15 mouse cellular contexts compared by ENCODE assay signal in genomic region chr7:19609641-19610332, GRCm38 (mm10). TPM values are rescaled to one million over a fixed set of nuclear protein-coding genes. Genes with fewer than 3 reads are reported as not detected.
DNase-seq lines count a peak whose midpoint lies in the region; ATAC-seq and TF ChIP-seq lines count a peak whose summit lies in the region.
"Had no signal": no experiment of that assay in that cellular context is flagged by ENCODE, and none has a peak within 500 bp of the region (broad histone marks: within the 10 kb centered on the region; RNA-seq: fewer than 3 reads in every experiment).

No protein-coding gene starts in this region.

- DNase-seq in liver, embryonic 14.5 days (ENCODE audit: low read depth in 3 of 3, low spot score in 3 of 3): no peak
- DNase-seq in liver (no peak), ES-CJ7 (ENCODE audit: low read depth, low spot score) (peak; percentile 84), adipocyte (ENCODE audit: low spot score) (peak; percentile 35)
- peak; percentile 53 for DNase-seq in lung, postnatal 36 days
- DNase-seq in cerebellum, adult 8-10 months: no peak
- DNase-seq in ovary, postnatal 14 days (ENCODE audit: low spot score): no peak
- DNase-seq: cerebellum, adult 18-20 months; midbrain, embryonic 14.5 days; right cerebral cortex, postnatal 14 days had no signal

- no peak overlapping the region for H3K4me2 ChIP-seq in liver, embryonic 14.5 days (ENCODE audit: low read depth)
- H3K4me2 ChIP-seq: embryonic facial prominence, embryonic 15.5 days; forebrain, embryonic 12.5 days; heart, embryonic 12.5 days had no signal

- H3K36me3 ChIP-seq in liver, embryonic 14.5 days (replicated peaks; ENCODE audit: control insufficient read depth, insufficient read depth, low read depth): no peaks in the 10 kb centered on the region
- H3K36me3 ChIP-seq: forebrain, embryonic 12.5 days had no signal

- H3K4me3 ChIP-seq in liver, embryonic 14.5 days (ENCODE audit: insufficient read depth in 1 of 2, low read depth in 2 of 2, low read length in 2 of 2): no peak overlapping the region
- H3K4me3 ChIP-seq: embryonic facial prominence, embryonic 15.5 days; forebrain, embryonic 12.5 days; heart, embryonic 12.5 days had no signal

- no peak for ATAC-seq in liver, embryonic 14.5 days (ENCODE audit: insufficient read depth)
- ATAC-seq: inflammation-experienced regulatory T-cells, adult 6 months had no signal

- no peaks in the 10 kb centered on the region for H3K4me1 ChIP-seq in liver, embryonic 14.5 days (replicated peaks; ENCODE audit: control insufficient read depth in 2 of 2, insufficient read depth in 2 of 2, low read length in 1 of 2)
- H3K4me1 ChIP-seq: embryonic facial prominence, embryonic 15.5 days; forebrain, embryonic 12.5 days; heart, embryonic 12.5 days had no signal

- H3K27me3 ChIP-seq in liver, embryonic 14.5 days (ENCODE audit: control insufficient read depth, insufficient read depth, low read length): no peaks in the 10 kb centered on the region
- H3K27me3 ChIP-seq: embryonic facial prominence, embryonic 15.5 days; forebrain, embryonic 12.5 days; heart, embryonic 12.5 days had no signal

- no peak for TF ChIP-seq EP300 in liver, embryonic 14.5 days (IDR thresholded peaks at IDR 0.05; ENCODE audit: low read depth)

- no peak overlapping the region for H3K9ac ChIP-seq in liver, embryonic 14.5 days (replicated peaks)
- H3K9ac ChIP-seq: embryonic facial prominence, embryonic 15.5 days; forebrain, embryonic 12.5 days; heart, embryonic 12.5 days had no signal

- 83% methylated on average over 12 of the region's 12 CpGs for WGBS in liver, embryonic 14.5 days (ENCODE audit: insufficient replicate concordance)

- 0 out of 2 replicates have a peak, but pooled peaks have one; percentile 23 for TF ChIP-seq CTCF in liver, embryonic 14.5 days (IDR thresholded peaks at IDR 0.05; ENCODE audit: low read depth)

- H3K27ac ChIP-seq in liver, embryonic 14.5 days: no peak overlapping the region
- H3K27ac ChIP-seq: embryonic facial prominence, embryonic 15.5 days; forebrain, embryonic 12.5 days; macrophage had no signal

- no peaks in the 10 kb centered on the region; the same call in 1 of the 2 replicates for H3K9me3 ChIP-seq in liver, embryonic 14.5 days (ENCODE audit: control insufficient read depth, low read length)
- H3K9me3 ChIP-seq: embryonic facial prominence, embryonic 15.5 days; forebrain, embryonic 12.5 days; heart, embryonic 12.5 days had no signal

RNA-seq across cellular contexts. Expression of gene Clasrp, which starts 5.5 kb away (rescaled TPM):
- 21.3 and 23.3 TPM in 2 replicates for polyA plus RNA-seq in liver, embryonic 14.5 days (2012; rRNA removed)
- polyA plus RNA-seq in liver, embryonic 14.5 days (2014; fragmentation: Nextera tagmentation; extraction: Ambion mirVana): 7.5 and 8.6 TPM in 2 replicates

RNA-seq across cellular contexts. Expression of gene Relb, which starts 19.5 kb away (rescaled TPM):
- 1.0 and 1.1 TPM in 2 replicates for polyA plus RNA-seq in liver, embryonic 14.5 days (2012; rRNA removed)
- polyA plus RNA-seq in liver, embryonic 14.5 days (2014; fragmentation: Nextera tagmentation; extraction: Ambion mirVana): 0.89 and 1.2 TPM in 2 replicates

RNA-seq across cellular contexts. Expression of gene Gemin7, which starts 32.4 kb away (rescaled TPM):
- polyA plus RNA-seq in liver, embryonic 14.5 days (2012; rRNA removed): 34.8 and 39.6 TPM in 2 replicates
- 83.1 and 91.6 TPM in 2 replicates for polyA plus RNA-seq in liver, embryonic 14.5 days (2014; fragmentation: Nextera tagmentation; extraction: Ambion mirVana)

RNA-seq across cellular contexts. Expression of gene Zfp296, which starts 32.7 kb away (rescaled TPM):
- 0.66 and 0.96 TPM in 2 replicates for polyA plus RNA-seq in liver, embryonic 14.5 days (2012; rRNA removed)
- 0.38 and 0.41 TPM in 2 replicates for polyA plus RNA-seq in liver, embryonic 14.5 days (2014; fragmentation: Nextera tagmentation; extraction: Ambion mirVana)

RNA-seq across cellular contexts. Expression of gene Ppp1r37, which starts 46.9 kb away (rescaled TPM):
- 21.8 and 27.0 TPM in 2 replicates for polyA plus RNA-seq in liver, embryonic 14.5 days (2012; rRNA removed)
- polyA plus RNA-seq in liver, embryonic 14.5 days (2014; fragmentation: Nextera tagmentation; extraction: Ambion mirVana): 1.5 and 2.0 TPM in 2 replicates

Comparison
In these comparisons a context has a peak if more than half of its experiments do, and no peak if none do; other contexts are left out.
1. DNase-seq: peak in ES-CJ7 (single experiment), adipocyte (single experiment) and lung, postnatal 36 days (single experiment); none in liver, embryonic 14.5 days (0 of 3), liver (single experiment), cerebellum, adult 8-10 months (single experiment) and ovary, postnatal 14 days (single experiment).